Mouse (Mus musculus) splenic B cell, adult 2 months (primary cell): ENCODE data around the gene Clec2g.
"Not testable (repeated sequence)": the region's sequence is repeated elsewhere in the genome, so short reads cannot be mapped to it uniquely, and the experiment has no call there.

Experiments
- DNase-seq: peaks from one replicate; pipeline ENCODE4 v3.0.0-alpha.2; 2011; ENCODE audit warnings: low read depth, low spot score
- H3K27me3 ChIP-seq: 2 replicates; pipeline ENCODE4 v1.6.1; 2012; ENCODE audit warnings: mild to moderate bottlenecking, low read length, moderate library complexity, mixed read lengths; ENCODE audit not compliant: control insufficient read depth, poor library complexity, insufficient read depth, severe bottlenecking
- H3K36me3 ChIP-seq: 2 replicates; pipeline ENCODE4 v1.6.1; 2012; ENCODE audit warnings: mild to moderate bottlenecking, low read length, moderate library complexity, mixed read lengths; ENCODE audit not compliant: control insufficient read depth, poor library complexity, insufficient read depth, severe bottlenecking

Clec2g gene

GRCm38 (mm10) chr6:128934081-128934480 lies at the start of gene Clec2g:
Clec2g (plus strand) TSS chr6:128934381.
- not testable (repeated sequence) for H3K27me3 ChIP-seq

GRCm38 (mm10) chr6:128887091-128887790 lies 46.9 kb upstream of the Clec2g start, which contains the start of gene Clec2i:
Clec2i (plus strand) TSS chr6:128887588.
- DNase-seq: peak; percentile 90
- H3K27me3 ChIP-seq, H3K36me3 ChIP-seq: not testable (repeated sequence)

More at GRCm38 (mm10) chr6:128934081-128934480, at the start of gene Clec2g:
- not testable (repeated sequence) for DNase-seq, H3K36me3 ChIP-seq

- DNase-seq: peak; percentile 82
- H3K27me3 ChIP-seq: no peaks in the 10 kb centered on the region
- H3K36me3 ChIP-seq: peaks cover 3% of the 10 kb centered on the region
Observed at GRCm38 (mm10) chr6:128888834-128889233, 45.3 kb upstream of the Clec2g start.

GRCm38 (mm10) chr6:128890948-128891355 lies 43.2 kb upstream of the Clec2g start, which contains the start of gene BC035044:
BC035044 (minus strand) TSS chr6:128891126.
- H3K27me3 ChIP-seq: no peaks in the 10 kb centered on the region
- H3K36me3 ChIP-seq: peaks cover 12% of the 10 kb centered on the region
- peak; percentile 72 for DNase-seq

GRCm38 (mm10) chr6:128895404-128896001 lies 38.7 kb upstream of the Clec2g start:
- Histone ChIP-seq H3K36me3 (peaks cover 12% of the 10 kb centered on the region), H3K27me3 (no peaks in the 10 kb centered on the region)

GRCm38 (mm10) chr6:128900044-128900443 lies 34.1 kb upstream of the Clec2g start:
- peaks cover 4% of the 10 kb centered on the region; the same call in 1 of the 2 replicates for H3K36me3 ChIP-seq
- no peaks in the 10 kb centered on the region for H3K27me3 ChIP-seq
- DNase-seq: peak; percentile 24

More at GRCm38 (mm10) chr6:128895404-128896001, 38.7 kb upstream of the Clec2g start:
- DNase-seq: no peak

GRCm38 (mm10) chr6:128900796-128901552 lies 33.2 kb upstream of the Clec2g start:
- H3K27me3 ChIP-seq, DNase-seq: not testable (repeated sequence)

GRCm38 (mm10) chr6:128913598-128914254 lies 20.5 kb upstream of the Clec2g start:
- no peaks in the 10 kb centered on the region for H3K36me3 ChIP-seq
- no peaks in the 10 kb centered on the region for H3K27me3 ChIP-seq
- DNase-seq: peak; percentile 37

More at GRCm38 (mm10) chr6:128900796-128901552, 33.2 kb upstream of the Clec2g start:
- H3K36me3 ChIP-seq: not testable (repeated sequence)

- H3K27me3 ChIP-seq: no peaks in the 10 kb centered on the region
- H3K36me3 ChIP-seq: no peaks in the 10 kb centered on the region
- DNase-seq: no peak
Observed at GRCm38 (mm10) chr6:128917322-128917721, 16.9 kb upstream of the Clec2g start.

- Histone ChIP-seq H3K27me3 (no peaks in the 10 kb centered on the region), H3K36me3 (no peaks in the 10 kb centered on the region)
- no peak for DNase-seq
Observed at GRCm38 (mm10) chr6:128933050-128933449, 1.1 kb upstream of the Clec2g start.

GRCm38 (mm10) chr6:128935889-128936665 lies 1.9 kb downstream of the Clec2g start:
- not testable (repeated sequence) for H3K36me3 ChIP-seq, H3K27me3 ChIP-seq, DNase-seq

- peaks cover 4% of the 10 kb centered on the region; the same call in 1 of the 2 replicates for H3K36me3 ChIP-seq
- H3K27me3 ChIP-seq: no peaks in the 10 kb centered on the region
- no peak for DNase-seq
Observed at GRCm38 (mm10) chr6:128941646-128942421, 7.7 kb downstream of the Clec2g start.

GRCm38 (mm10) chr6:128945564-128945963 lies 11.4 kb downstream of the Clec2g start:
- peaks cover 9% of the 10 kb centered on the region for H3K36me3 ChIP-seq
- H3K27me3 ChIP-seq: no peaks in the 10 kb centered on the region
- DNase-seq: peak; percentile 55
